Mouse (Mus musculus): ENCODE data around the gene Enox1.

GRCm38 (mm10) chr14:77706511-77707246, 550.1 kb downstream of the Enox1 start:
- TF ChIP-seq CTCF (IDR thresholded peaks at IDR 0.05; ENCODE audit: low read depth, low read length) = no peak
- no peak for TF ChIP-seq EP300 (IDR thresholded peaks at IDR 0.05; ENCODE audit: insufficient read depth, low read depth, low read length)

Data from ES-Bruce4 (cell line).